1 mouse cellular context compared by ENCODE assay signal in the genomic region with DNA sequence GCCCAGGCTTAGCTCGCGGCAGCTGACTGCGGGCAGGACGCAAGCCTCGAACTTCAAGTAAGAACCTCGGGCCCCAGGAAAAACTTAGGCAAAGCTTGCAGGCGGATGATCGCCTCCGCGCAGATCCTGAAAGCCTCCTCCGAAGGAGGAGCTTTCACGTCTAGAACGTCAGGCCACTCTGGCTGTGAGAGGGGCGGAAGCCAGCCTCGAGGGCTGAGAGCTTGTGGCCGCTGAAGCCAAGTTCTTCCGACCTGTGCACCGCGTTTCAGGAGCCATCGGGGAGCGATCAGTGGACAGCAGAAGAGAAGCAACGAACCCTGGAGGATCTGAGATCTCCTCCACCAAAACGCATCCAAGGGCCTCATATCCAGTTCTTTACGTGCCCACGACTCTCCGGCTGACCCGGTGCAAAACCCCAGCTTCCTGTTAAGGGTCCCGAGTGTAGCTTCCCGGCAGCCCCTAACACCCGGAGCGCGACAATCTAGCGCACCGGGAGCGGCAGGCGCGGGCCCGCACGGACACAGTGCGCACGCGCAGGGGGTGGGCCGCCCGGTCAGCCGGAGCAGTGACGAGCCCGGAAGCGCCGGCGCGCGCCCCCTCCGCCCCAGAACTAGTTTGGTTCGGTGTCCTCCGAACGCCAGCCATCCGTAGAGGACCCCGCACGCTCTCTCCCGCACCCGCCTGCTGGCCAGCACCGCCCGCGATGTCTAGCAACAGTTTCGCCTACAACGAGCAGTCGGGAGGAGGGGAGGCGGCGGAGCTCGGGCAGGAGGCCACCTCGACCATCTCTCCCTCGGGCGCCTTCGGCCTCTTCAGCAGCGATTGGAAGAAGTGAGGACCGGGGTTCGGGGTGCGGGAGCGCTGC.
TF ChIP-seq lines count a peak whose summit lies in the region.

A gene (plus strand): TSS at position 560 of the 865 bp plus-strand sequence.

TF ChIP-seq in CH12.LX, 34 proteins besides CTCF, POLR2A, EP300 and RAD21 (continued from another document):
- no peak; the same call in 1 of the 2 replicates for TF ChIP-seq IRF4 (IDR thresholded peaks at IDR 0.05; ENCODE audit: low read depth, low read length)
- no peak for TF ChIP-seq SMC3 (IDR thresholded peaks at IDR 0.05; ENCODE audit: low read depth, low read length)
- no peak for TF ChIP-seq JUND (conservative IDR thresholded peaks at IDR 0.05; ENCODE audit: low read depth, low read length)
- TF ChIP-seq JUN (IDR thresholded peaks at IDR 0.05; ENCODE audit: insufficient read depth, low read depth, low read length): no peak
- peak; percentile 54; the same call in 1 of the 2 replicates for TF ChIP-seq MEF2A (IDR thresholded peaks at IDR 0.05; ENCODE audit: borderline replicate concordance, low read depth, low read length)
- TF ChIP-seq TBP (conservative IDR thresholded peaks at IDR 0.05; ENCODE audit: low read depth, low read length): 0 out of 2 replicates have a peak, but pooled peaks have one; percentile 13
- no peak for TF ChIP-seq USF2 (conservative IDR thresholded peaks at IDR 0.05; ENCODE audit: low read depth, low read length)
- no peak for TF ChIP-seq RCOR1 (conservative IDR thresholded peaks at IDR 0.05; ENCODE audit: low read depth, low read length)
- peak; percentile 56 for TF ChIP-seq HCFC1 (IDR thresholded peaks at IDR 0.05; ENCODE audit: low read depth, low read length)
- TF ChIP-seq NELFE (IDR thresholded peaks at IDR 0.05; ENCODE audit: low read depth, low read length): peak; percentile 86
- peak; percentile 59; the same call in 1 of the 2 replicates for TF ChIP-seq MAZ (IDR thresholded peaks at IDR 0.05; ENCODE audit: low read depth, low read length)
- peak; percentile 95 for TF ChIP-seq ELF1 (IDR thresholded peaks at IDR 0.05; ENCODE audit: low read depth, low read length)
- peak; percentile 48 for TF ChIP-seq BHLHE40 (IDR thresholded peaks at IDR 0.05; ENCODE audit: low read depth, low read length)
- TF ChIP-seq ZMIZ1 (IDR thresholded peaks at IDR 0.05; ENCODE audit: low read depth, low read length): peak; percentile 67; the same call in 1 of the 2 replicates
- peak; percentile 44; the same call in 1 of the 2 replicates for TF ChIP-seq MAX (IDR thresholded peaks at IDR 0.05; ENCODE audit: low read length)
- peak; percentile 78 for TF ChIP-seq TCF12 (IDR thresholded peaks at IDR 0.05; ENCODE audit: low read depth, low read length)
- TF ChIP-seq ETS1 (conservative IDR thresholded peaks at IDR 0.05; ENCODE audit: low read depth, low read length): 0 out of 2 replicates have a peak, but pooled peaks have one; percentile 22
- no peak for TF ChIP-seq CHD2 (IDR thresholded peaks at IDR 0.05; ENCODE audit: low read length)
- TF ChIP-seq ZC3H11A (IDR thresholded peaks at IDR 0.05; ENCODE audit: low read depth, low read length): no peak
- TF ChIP-seq PAX5 (IDR thresholded peaks at IDR 0.05; ENCODE audit: low read length): no peak
- peak; percentile 51; the same call in 1 of the 2 replicates for TF ChIP-seq MXI1 (IDR thresholded peaks at IDR 0.05; ENCODE audit: low read depth, low read length)
- TF ChIP-seq MAFK (IDR thresholded peaks at IDR 0.05; ENCODE audit: insufficient replicate concordance, low read length): no peak
- no peak for TF ChIP-seq ZKSCAN1 (IDR thresholded peaks at IDR 0.05; ENCODE audit: borderline replicate concordance, low read depth, low read length)
- no peak for TF ChIP-seq CHD1 (IDR thresholded peaks at IDR 0.05; ENCODE audit: low read depth, low read length)
- TF ChIP-seq SIN3A (IDR thresholded peaks at IDR 0.05; ENCODE audit: low read length): peak; percentile 52; the same call in 1 of the 2 replicates
